Mouse (Mus musculus): ENCODE results near the gene Gm9774.

Gm9774 gene

DNA sequence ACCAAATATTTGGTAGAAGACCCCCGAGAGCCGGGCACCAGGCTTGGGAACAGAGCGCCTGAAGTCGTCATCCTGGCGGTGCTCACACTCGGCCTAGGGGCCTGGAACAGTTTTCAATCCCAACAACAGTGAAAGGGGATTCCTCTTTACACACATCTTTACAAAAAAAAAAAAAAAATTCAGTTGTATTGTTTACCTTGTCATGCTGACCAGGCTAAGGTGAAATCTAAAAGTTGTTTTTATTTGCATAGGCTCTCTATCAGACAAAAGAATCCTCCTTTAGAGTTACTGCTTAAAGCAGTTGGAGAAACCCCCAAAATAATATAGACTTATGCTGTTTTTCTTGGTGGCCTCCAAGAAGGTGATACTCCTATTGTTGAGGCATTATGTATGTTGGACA lies at the start of gene Gm9774:
Gene Gm9774, minus strand, starts transcription at position 101 of the 400 bp plus-strand sequence.
- DNase-seq = no peak

DNA sequence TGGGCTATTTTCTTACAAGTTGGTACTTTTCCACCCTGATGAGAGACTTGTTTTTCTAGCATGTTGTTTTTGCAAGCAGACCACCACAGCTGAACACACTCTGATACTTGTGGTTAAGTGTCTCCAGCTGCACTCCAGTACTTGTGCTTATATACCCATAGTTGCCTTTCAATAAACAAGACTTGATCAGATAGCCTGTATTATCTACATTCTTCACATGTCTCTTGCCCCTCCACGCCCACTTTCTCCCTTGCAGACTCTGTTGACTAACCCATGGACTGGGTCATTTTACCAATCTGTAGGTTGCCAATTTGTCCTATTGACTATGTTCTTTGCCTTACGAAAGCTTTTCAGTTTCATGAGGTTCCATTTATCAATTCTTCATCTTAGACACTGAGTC lies 40.9 kb upstream of the Gm9774 start:
- DNase-seq = no peak

DNA sequence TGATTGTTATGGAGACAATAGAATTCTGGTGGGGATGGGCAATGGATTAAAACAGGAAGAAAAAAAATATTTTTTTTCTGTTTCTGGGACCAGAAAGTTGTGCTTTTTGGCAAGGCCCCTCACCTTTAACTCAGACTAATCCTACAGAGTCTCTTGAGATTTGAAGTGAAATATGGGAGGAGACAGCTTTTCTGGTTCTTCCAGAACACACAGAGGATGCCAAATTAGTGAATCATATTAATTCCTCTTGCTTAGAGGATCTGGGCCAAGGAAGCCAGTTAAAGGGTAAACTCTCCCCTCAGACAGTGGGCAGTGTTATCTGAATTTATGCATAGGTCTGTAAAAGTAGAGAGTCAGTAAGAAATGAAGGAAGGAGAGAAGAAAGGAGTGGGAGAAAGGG lies 38.2 kb upstream of the Gm9774 start:
- no peak for DNase-seq

DNA sequence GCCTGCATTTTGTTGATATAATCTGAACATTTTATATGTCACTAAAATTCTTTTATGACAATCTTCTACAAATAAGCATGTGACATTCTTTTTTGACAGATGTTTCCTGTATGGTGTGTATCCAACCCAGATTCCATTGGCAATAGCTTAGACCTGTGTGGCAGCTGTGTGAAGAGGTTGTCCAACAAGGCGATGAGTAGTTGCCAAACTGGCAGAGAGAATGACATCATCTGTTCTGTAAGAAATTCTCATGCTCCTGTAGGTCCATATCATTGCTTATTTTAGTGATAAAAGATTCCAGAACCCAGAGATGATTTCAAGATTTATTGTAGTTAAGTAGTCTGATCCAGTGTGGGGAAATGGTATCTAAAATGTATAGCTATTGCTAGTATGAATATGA lies 37.4 kb upstream of the Gm9774 start:
- no peak for DNase-seq

DNA sequence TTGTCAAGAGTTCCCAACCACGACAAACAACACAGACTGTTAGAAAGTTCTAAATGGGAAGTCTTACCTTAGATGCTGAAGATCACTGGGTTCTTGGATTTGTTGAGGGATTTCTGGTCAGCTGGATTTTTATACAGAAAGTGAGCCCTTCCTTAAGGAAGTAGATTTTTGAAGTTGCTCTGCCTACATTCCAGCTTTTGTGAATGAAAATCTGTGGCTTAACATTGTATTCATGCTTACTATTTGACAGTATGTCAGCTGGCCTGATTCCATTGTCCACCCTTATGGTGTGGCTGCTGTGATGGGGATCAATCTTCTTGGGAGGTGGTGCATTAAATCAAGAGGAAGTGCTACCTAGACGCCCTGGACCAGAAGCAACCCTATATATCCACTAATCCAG lies 29.4 kb upstream of the Gm9774 start, which contains the start of gene Sprr3:
Gene Sprr3, minus strand, starts transcription at position 101 of the 400 bp plus-strand sequence.
- DNase-seq = no peak

DNA sequence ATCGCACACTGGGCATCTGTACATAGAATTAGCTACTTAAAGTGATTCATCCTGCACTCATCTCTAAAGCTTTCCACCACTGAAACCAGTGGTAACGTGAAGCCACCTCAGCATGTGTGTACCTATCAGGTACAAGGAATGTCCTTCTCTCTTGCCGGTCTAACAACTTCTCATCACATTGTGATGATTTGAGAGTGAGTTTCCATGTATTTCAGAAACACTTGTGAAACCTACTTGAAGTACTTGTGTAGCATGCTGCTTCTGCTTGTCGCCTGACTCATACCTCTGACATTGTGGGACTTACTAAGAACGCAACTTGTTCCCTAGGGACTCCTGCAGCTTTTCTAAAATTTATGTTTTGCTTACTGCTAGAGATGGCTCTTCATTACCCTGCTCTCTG lies 25.9 kb upstream of the Gm9774 start:
- no peak for DNase-seq

DNA sequence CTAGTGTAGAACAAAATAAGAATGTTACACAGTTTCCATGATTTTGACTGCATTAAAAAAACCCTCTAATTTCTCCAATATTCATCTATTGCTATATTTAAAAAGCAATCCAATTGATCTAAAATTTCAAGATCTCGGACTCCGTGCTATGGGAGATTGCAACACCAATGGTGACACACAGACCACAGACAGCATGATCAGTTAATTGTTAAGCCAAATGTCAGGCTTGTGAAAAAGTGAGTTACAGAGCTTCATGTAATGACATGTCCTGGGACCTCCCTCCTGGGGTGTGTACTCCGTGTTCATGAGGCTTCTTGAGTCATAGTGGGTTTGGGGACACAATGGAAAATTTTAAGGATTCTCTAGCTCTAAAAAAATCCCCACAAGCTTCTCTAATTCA lies 11.0 kb upstream of the Gm9774 start:
- DNase-seq = no peak

DNA sequence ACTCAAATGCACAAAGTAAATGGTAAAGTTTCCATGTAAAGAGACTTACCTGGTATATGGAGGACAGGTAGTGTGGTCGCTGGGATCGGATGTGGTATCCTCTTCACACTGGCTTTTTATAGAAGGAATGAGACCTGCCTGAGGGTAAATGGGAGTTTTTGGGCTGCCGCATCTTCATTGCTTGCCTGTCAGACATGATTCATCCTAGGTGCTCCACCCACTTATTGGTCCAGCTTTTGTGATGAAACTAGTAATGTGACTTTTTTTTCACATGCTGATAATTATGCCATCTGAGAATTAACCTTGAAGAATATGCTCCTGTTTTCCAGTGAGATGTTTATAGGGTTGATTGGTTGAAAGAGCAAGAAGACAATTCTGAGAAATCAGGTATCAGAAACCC lies 9.5 kb upstream of the Gm9774 start, which contains the start of gene Sprr1b:
Gene Sprr1b, minus strand, starts transcription at position 101 of the 400 bp plus-strand sequence.
- DNase-seq = no peak

DNA sequence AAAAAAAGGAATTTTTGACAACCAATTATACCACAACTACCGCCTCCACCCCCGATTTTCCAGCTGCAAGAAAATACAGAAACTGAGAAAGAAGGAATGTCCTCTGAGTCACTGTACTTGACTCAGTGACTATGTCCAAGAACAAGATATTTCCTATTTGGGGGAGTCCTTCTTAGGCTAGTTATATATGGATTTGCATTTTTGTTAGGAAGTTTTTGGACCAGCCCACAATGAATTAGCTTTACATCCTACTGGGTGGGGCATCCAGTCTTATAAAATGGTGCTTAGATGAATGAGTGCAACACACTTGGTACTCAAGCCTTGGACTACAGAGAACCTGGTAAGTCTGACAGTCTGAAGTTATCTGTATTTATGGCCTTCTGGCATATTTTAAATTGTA lies 3.1 kb upstream of the Gm9774 start, which contains the start of gene Sprr2k:
Gene Sprr2k, plus strand, starts transcription at position 301 of the 400 bp plus-strand sequence.
- no peak for DNase-seq

DNA sequence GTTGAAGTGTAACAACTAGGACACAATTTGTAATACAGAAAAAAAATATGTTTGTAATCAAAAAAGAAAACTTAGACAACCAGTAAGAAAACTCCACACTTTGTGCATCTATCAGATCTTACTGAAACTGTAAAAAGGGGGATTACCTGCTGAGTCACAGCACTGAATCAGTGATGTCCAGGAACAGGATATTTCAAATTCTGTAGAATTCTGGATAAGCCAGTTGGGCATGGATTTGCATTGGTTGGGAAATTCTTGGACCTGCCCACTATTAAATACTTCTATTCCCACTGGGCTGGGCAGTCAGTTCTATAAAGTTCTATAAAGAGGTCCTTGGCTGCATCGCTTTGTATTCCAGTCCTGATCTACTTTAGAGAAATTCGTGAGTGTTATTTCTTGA lies 11.4 kb downstream of the Gm9774 start, which contains the start of gene Sprr2j-ps:
Gene Sprr2j-ps, plus strand, starts transcription at position 301 of the 400 bp plus-strand sequence.
- no peak for DNase-seq

DNA sequence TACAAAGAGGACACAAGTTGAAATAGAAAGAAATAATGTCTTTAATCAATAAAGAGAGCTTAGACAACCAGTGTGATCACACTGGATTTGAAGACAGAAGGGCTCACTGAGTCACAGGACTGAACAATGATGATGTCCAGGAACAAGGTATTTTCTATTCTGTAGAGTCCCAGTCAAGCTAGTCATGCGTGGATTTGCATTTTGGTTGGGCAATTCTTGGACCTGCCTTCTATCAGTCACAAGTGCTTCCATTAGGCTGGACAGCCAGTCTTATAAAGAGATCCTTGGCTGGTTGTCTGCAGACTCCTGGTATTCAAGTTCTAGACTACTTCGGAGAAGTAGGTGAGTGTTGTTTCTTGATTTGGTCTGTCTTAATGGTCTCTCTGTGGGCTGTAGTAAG lies 21.5 kb downstream of the Gm9774 start, which contains the start of gene Sprr2i:
Gene Sprr2i, plus strand, starts transcription at position 301 of the 400 bp plus-strand sequence.
- DNase-seq = no peak

DNA sequence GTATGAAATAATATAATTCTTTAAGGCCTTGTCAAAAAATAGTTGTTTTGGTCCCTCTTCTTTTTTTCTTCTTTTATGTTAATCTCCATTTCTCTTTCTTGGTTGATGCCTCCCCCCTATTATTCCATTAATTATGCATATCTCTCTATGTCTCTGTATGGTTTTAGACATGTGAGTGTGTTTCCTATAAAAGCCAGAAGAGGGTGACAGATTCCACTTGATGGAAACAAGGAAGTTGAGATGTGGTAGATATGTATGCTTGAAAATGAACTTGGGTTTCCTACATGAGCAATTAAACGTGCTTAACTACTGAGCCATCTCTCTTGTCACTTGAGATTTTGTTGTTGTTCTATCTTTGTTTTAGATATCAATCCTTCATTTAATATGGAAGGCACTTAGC lies 34.9 kb downstream of the Gm9774 start:
- no peak for DNase-seq

DNA sequence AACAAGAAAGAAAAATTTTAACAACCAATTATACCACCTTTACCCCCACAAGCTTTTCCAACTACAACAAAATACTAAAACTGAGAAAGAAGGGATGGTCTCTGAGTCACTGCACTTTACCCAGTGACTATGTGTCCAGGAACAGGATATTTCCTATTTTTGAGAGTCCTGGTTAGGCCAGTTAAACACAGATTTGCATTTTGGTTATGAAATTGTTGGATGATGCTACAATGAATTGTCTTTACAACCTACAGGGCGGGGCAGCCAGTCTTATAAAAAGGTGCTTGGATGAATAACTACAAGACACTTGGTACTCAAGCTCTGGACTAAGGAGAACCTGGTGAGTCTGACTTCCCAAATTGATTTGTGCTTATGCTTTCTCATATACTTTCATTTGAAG lies 43.8 kb downstream of the Gm9774 start, which contains the start of gene Sprr2h:
Gene Sprr2h, plus strand, starts transcription at position 301 of the 400 bp plus-strand sequence.
- no peak for DNase-seq
